Mouse (Mus musculus): ENCODE results near the gene Diablo. TPM values are rescaled to one million over a fixed set of nuclear protein-coding genes. Genes with fewer than 3 reads are reported as not detected.
A peak's percentile ranks its signal among the peaks of the same experiment; 100 is the strongest.
"Not testable (repeated sequence)": the region's sequence is repeated elsewhere in the genome, so short reads cannot be mapped to it uniquely, and the experiment has no call there.

Gene Diablo
- total RNA-seq (2021): 10 to 100 TPM; 42.1 to 47.8 TPM

GRCm38 (mm10) chr5:123523692-123524392, at the start of gene Diablo:
TSS of gene Diablo (minus strand) at chr5:123524176.
- intact Hi-C loops (cut with DNase I): no loop called here
- DNase-seq: peak; percentile 98

GRCm38 (mm10) chr5:123573362-123573761, 49.4 kb upstream of the Diablo start:
- intact Hi-C loops (cut with DNase I): no loop called here
- no peak for DNase-seq

- peak; percentile 99 for DNase-seq
- intact Hi-C loops (cut with DNase I): no loop called here
Observed at GRCm38 (mm10) chr5:123572357-123573186, 48.6 kb upstream of the Diablo start, which contains the start of gene Vps33a. TSS of gene Vps33a (minus strand) at chr5:123573038.

GRCm38 (mm10) chr5:123561128-123561527, 37.2 kb upstream of the Diablo start:
- DNase-seq: no peak
- intact Hi-C loops (cut with DNase I): no loop called here

GRCm38 (mm10) chr5:123559588-123559987, 35.6 kb upstream of the Diablo start:
- DNase-seq: no peak
- intact Hi-C loops (cut with DNase I): no loop called here

GRCm38 (mm10) chr5:123556451-123556850, 32.5 kb upstream of the Diablo start:
- intact Hi-C loops (cut with DNase I): no loop called here
- peak; percentile 84 for DNase-seq

- intact Hi-C loops (cut with DNase I): no loop called here
- no peak for DNase-seq
Observed at GRCm38 (mm10) chr5:123555693-123556092, 31.7 kb upstream of the Diablo start.

GRCm38 (mm10) chr5:123533801-123534200, 9.8 kb upstream of the Diablo start:
- DNase-seq: no peak
- intact Hi-C loops (cut with DNase I): no loop called here

GRCm38 (mm10) chr5:123530056-123530455, 6.1 kb upstream of the Diablo start:
- no peak for DNase-seq
- intact Hi-C loops (cut with DNase I): no loop called here

GRCm38 (mm10) chr5:123528641-123529040, 4.7 kb upstream of the Diablo start:
- no peak for DNase-seq
- intact Hi-C loops (cut with DNase I): no loop called here

- intact Hi-C loops (cut with DNase I): no loop called here
- no peak for DNase-seq
Observed at GRCm38 (mm10) chr5:123525916-123526495, 2.0 kb upstream of the Diablo start.

GRCm38 (mm10) chr5:123525281-123525680, 1.3 kb upstream of the Diablo start, which contains the start of gene Gm49027:
TSS of gene Gm49027 (minus strand) at chr5:123525488.
- DNase-seq: no peak
- intact Hi-C loops (cut with DNase I): no loop called here

GRCm38 (mm10) chr5:123524393-123524750, 396 bp upstream of the Diablo start:
- DNase-seq: no peak
- intact Hi-C loops (cut with DNase I): no loop called here

- no peak for DNase-seq
- intact Hi-C loops (cut with DNase I): no loop called here
Observed at GRCm38 (mm10) chr5:123522166-123522565, 1.8 kb downstream of the Diablo start.

GRCm38 (mm10) chr5:123521621-123522020, 2.4 kb downstream of the Diablo start:
- DNase-seq: no peak
- intact Hi-C loops (cut with DNase I): no loop called here

GRCm38 (mm10) chr5:123520666-123521065, 3.3 kb downstream of the Diablo start:
- intact Hi-C loops (cut with DNase I): no loop called here
- no peak for DNase-seq

- intact Hi-C loops (cut with DNase I): no loop called here
- DNase-seq: no peak
Observed at GRCm38 (mm10) chr5:123514871-123515270, 9.1 kb downstream of the Diablo start.

- no peak for DNase-seq
- intact Hi-C loops (cut with DNase I): no loop called here
Observed at GRCm38 (mm10) chr5:123512102-123512501, 11.9 kb downstream of the Diablo start.

- intact Hi-C loops (cut with DNase I); DNase-seq: not testable (repeated sequence)
Observed at GRCm38 (mm10) chr5:123511426-123511825, 12.6 kb downstream of the Diablo start.

GRCm38 (mm10) chr5:123510160-123510559, 13.8 kb downstream of the Diablo start, which contains the start of gene B3gnt4:
TSS of gene B3gnt4 (plus strand) at chr5:123510460.
- intact Hi-C loops (cut with DNase I): no loop called here
- DNase-seq: no peak

GRCm38 (mm10) chr5:123508921-123509320, 15.1 kb downstream of the Diablo start:
- no peak for DNase-seq
- intact Hi-C loops (cut with DNase I): loop anchor here (5.0 to 10.0 kb wide), 2 partner anchors 134 to 262 kb away; no protein-coding TSS in a partner anchor

All from left cerebral cortex, postnatal 4 days (tissue).